Mouse (Mus musculus) bone marrow macrophage, adult 2 months (primary cell): ENCODE data around the gene Pkn3.

ENCODE experiments used
- CTCF ChIP-seq: IDR thresholded peaks from 2 replicates; pipeline ENCODE4 v1.5.1; 2012; ENCODE audit warnings: low read depth, mild to moderate bottlenecking, low read length, moderate library complexity
- POLR2A ChIP-seq: IDR thresholded peaks from 2 replicates; pipeline ENCODE4 v1.6.1; 2012; ENCODE audit warnings: mild to moderate bottlenecking, low read depth, low read length, borderline replicate concordance

DNA sequence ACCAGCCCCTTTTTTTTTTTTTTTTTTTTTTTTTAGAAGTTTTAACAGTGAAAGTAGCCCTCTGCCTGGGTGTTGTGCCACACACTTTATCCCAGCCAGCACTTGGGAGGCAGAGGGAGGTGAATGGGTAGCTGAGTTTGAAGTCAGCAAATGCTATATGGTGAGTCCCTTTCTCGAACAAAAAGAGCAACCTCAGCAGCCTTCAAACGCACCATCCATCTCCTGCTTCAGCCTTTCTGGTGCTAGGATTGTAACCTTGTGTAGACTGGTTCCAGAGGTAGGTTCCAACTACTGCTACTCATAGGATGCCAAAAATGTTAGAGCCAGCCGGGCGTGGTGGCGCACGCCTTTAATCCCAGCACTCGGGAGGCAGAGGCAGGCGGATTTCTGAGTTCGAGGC, 1.0 kb upstream of the Pkn3 start:
- TF ChIP-seq CTCF (no peak), POLR2A (no peak)
